Mouse (Mus musculus) embryonic facial prominence, embryonic 13.5 days (tissue): ENCODE data around the gene Olfr1189. TPM values are rescaled to one million over a fixed set of nuclear protein-coding genes. Genes with fewer than 3 reads are reported as not detected.
"Not testable (repeated sequence)": the region's sequence is repeated elsewhere in the genome, so short reads cannot be mapped to it uniquely, and the experiment has no call there.

ENCODE experiments used
- ATAC-seq: fragments of 200-750 bp; cut with Nextera tagmentation; 2 replicates; pipeline ENCODE4 v1.8.0; 2017; ENCODE audit warnings: low read depth; ENCODE audit not compliant: insufficient number of reproducible peaks, insufficient read depth, low FRiP score, low TSS enrichment
- H3K27ac ChIP-seq: fragments of 300-500 bp; sonication (generic); 2 replicates; pipeline ENCODE4 v1.5.1; 2015; ENCODE audit warnings: moderate library complexity, mild to moderate bottlenecking, inconsistent platforms
- H3K27me3 ChIP-seq: fragments of 300-500 bp; sonication (generic); 2 replicates; pipeline ENCODE4 v1.6.1; 2015; ENCODE audit warnings: mild to moderate bottlenecking, inconsistent platforms
- H3K36me3 ChIP-seq: fragments of 300-500 bp; sonication (generic); 2 replicates; pipeline ENCODE4 v1.6.1; 2015; ENCODE audit warnings: mild to moderate bottlenecking, inconsistent platforms
- H3K4me1 ChIP-seq: fragments of 300-500 bp; sonication (generic); 2 replicates; pipeline ENCODE4 v1.6.1; 2015; ENCODE audit warnings: inconsistent platforms
- H3K4me2 ChIP-seq: fragments of 300-500 bp; sonication (generic); 2 replicates; pipeline ENCODE4 v1.6.1; 2015; ENCODE audit warnings: moderate library complexity, mild to moderate bottlenecking, inconsistent platforms
- H3K4me3 ChIP-seq: fragments of 300-500 bp; sonication (generic); 2 replicates; pipeline ENCODE4 v1.5.1; 2015; ENCODE audit warnings: mild to moderate bottlenecking, inconsistent platforms
- H3K9ac ChIP-seq: fragments of 300-500 bp; sonication (generic); 2 replicates; pipeline ENCODE4 v1.6.1; 2015; ENCODE audit warnings: mild to moderate bottlenecking, inconsistent platforms
- H3K9me3 ChIP-seq: fragments of 300-500 bp; sonication (generic); 2 replicates; pipeline ENCODE4 v1.6.1; 2016; ENCODE audit warnings: inconsistent platforms
- WGBS: fragments of 180-500 bp; shearing (Covaris S2); methylation state at CpG from one replicate; pipeline ENCODE4 v1.1.7; 2015; ENCODE audit warnings: mixed read lengths; 5-methylcytosine and 5-hydroxymethylcytosine counted together
- polyA plus RNA-seq: library from polyadenylated mRNA; unstranded; fragments of >200 nt; fragmentation: Nextera tagmentation; extraction: Ambion mirVana; gene quantifications from 2 replicates; pipeline ENCODE4 v1.2.1, GENCODE M21; 2015

The Olfr1189 gene
- polyA plus RNA-seq, result not detected in 2 replicates

DNA sequence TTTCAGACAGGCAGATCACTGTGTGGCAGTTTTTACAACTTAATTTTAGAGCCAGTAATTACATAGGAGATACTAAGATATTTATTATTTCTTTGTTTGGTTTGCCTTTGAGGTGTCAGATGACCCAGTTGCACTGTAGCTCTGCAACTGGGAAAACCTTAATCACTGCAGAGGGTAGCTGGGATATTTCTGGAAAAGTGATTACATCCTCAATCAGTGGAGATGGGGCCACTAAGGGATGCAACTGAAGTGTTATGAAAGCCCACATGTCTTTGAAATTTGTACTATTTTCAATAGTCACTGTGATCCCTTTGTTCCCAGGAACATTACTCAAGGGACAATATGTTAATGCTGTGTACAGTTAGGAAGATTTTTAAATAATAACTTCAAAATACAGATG, at the start of gene Olfr1189:
Gene Olfr1189, plus strand, starts transcription at position 301 of the 400 bp plus-strand sequence.
- Histone ChIP-seq H3K9me3 (no peaks in the 10 kb centered on the region), H3K4me3 (no peak within 1 kb of the TSS), H3K27me3 (no peaks in the 10 kb centered on the region), H3K4me1 (no peaks in the 10 kb centered on the region), H3K27ac (no peak within 1 kb of the TSS), H3K36me3 (no peaks in the 10 kb centered on the region), H3K4me2 (no peak within 1 kb of the TSS), H3K9ac (no peak within 1 kb of the TSS)
- ATAC-seq, result no peak

GRCm38 (mm10) chr2:88556635-88557034, 29.6 kb upstream of the Olfr1189 start, which contains the start of gene Olfr1188:
TSS of gene Olfr1188 (plus strand) at chr2:88556935.
- Histone ChIP-seq H3K4me1 (no peaks in the 10 kb centered on the region), H3K9me3 (no peaks in the 10 kb centered on the region), H3K27me3 (no peaks in the 10 kb centered on the region), H3K27ac (no peak within 1 kb of the TSS), H3K4me3 (no peak within 1 kb of the TSS), H3K36me3 (no peaks in the 10 kb centered on the region), H3K9ac (no peak within 1 kb of the TSS), H3K4me2 (no peak within 1 kb of the TSS)
- ATAC-seq, result no peak
- WGBS, result 85% methylated on average over 2 of the region's 2 CpGs

GRCm38 (mm10) chr2:88572696-88573095, 13.6 kb upstream of the Olfr1189 start:
- 91% methylated on average over 12 of the region's 12 CpGs for WGBS
- not testable (repeated sequence) for H3K4me3 ChIP-seq, H3K9ac ChIP-seq, H3K27me3 ChIP-seq, H3K4me2 ChIP-seq, ATAC-seq, H3K36me3 ChIP-seq, H3K27ac ChIP-seq, H3K9me3 ChIP-seq, H3K4me1 ChIP-seq

GRCm38 (mm10) chr2:88640242-88640641, 54.0 kb downstream of the Olfr1189 start, which contains the start of gene Olfr1191-ps1:
TSS of gene Olfr1191-ps1 (plus strand) at chr2:88640542.
- ATAC-seq, H3K4me3 ChIP-seq, H3K27me3 ChIP-seq, H3K4me1 ChIP-seq, H3K9me3 ChIP-seq, H3K36me3 ChIP-seq, H3K27ac ChIP-seq, H3K4me2 ChIP-seq, H3K9ac ChIP-seq: not testable (repeated sequence)
- WGBS, result 88% methylated on average over 1 of the region's 1 CpGs

Other genes starting within 250 kb of the Olfr1189 start
- not detected in 2 replicates for gene Olfr1176, start 249.7 kb upstream of the Olfr1189 start, polyA plus RNA-seq
- gene Olfr1177-ps, start 240.0 kb upstream of the Olfr1189 start, polyA plus RNA-seq, result not detected in 2 replicates
- gene Olfr1178, start 199.4 kb upstream of the Olfr1189 start, polyA plus RNA-seq, result not detected in 2 replicates
- gene Olfr1179, start 180.0 kb upstream of the Olfr1189 start, polyA plus RNA-seq, result not detected in 2 replicates
- not detected in 2 replicates for gene Olfr1180, start 167.3 kb upstream of the Olfr1189 start, polyA plus RNA-seq
- not detected in 2 replicates for gene Olfr1181, start 160.3 kb upstream of the Olfr1189 start, polyA plus RNA-seq
- not detected in 2 replicates for gene Gm13757, start 137.3 kb upstream of the Olfr1189 start, polyA plus RNA-seq
- not detected in 2 replicates for gene Olfr1183, start 131.6 kb upstream of the Olfr1189 start, polyA plus RNA-seq
- gene Olfr1184, start 102.9 kb upstream of the Olfr1189 start, polyA plus RNA-seq, result not detected in 2 replicates
- not detected in 2 replicates for gene Olfr1185-ps1, start 93.1 kb upstream of the Olfr1189 start, polyA plus RNA-seq
- gene Olfr1186, start 67.9 kb upstream of the Olfr1189 start, polyA plus RNA-seq, result not detected in 2 replicates
- gene Olfr1188, start 29.5 kb upstream of the Olfr1189 start, polyA plus RNA-seq, result not detected in 2 replicates
- not detected in 2 replicates for gene Olfr1191-ps1, start 54.1 kb downstream of the Olfr1189 start, polyA plus RNA-seq
- gene Olfr1192-ps1, start 62.1 kb downstream of the Olfr1189 start, polyA plus RNA-seq, result not detected in 2 replicates
- not detected in 2 replicates for gene Olfr1193, start 89.2 kb downstream of the Olfr1189 start, polyA plus RNA-seq
- gene Olfr1195, start 102.7 kb downstream of the Olfr1189 start, polyA plus RNA-seq, result not detected in 2 replicates
- not detected in 2 replicates for gene Olfr1196, start 118.1 kb downstream of the Olfr1189 start, polyA plus RNA-seq
- gene Olfr1197, start 145.9 kb downstream of the Olfr1189 start, polyA plus RNA-seq, result not detected in 2 replicates
- not detected in 2 replicates for gene Olfr1198, start 164.9 kb downstream of the Olfr1189 start, polyA plus RNA-seq
- gene Olfr1199, start 174.0 kb downstream of the Olfr1189 start, polyA plus RNA-seq, result not detected in 2 replicates
- not detected in 2 replicates for gene Olfr1200, start 184.0 kb downstream of the Olfr1189 start, polyA plus RNA-seq
- not detected in 2 replicates for gene Olfr1201, start 206.6 kb downstream of the Olfr1189 start, polyA plus RNA-seq
- gene Olfr1202, start 228.0 kb downstream of the Olfr1189 start, polyA plus RNA-seq, result not detected in 2 replicates
- not detected in 2 replicates for gene Olfr1205, start 243.3 kb downstream of the Olfr1189 start, polyA plus RNA-seq